Mouse (Mus musculus): ENCODE data around the gene Zfp791.

DNA sequence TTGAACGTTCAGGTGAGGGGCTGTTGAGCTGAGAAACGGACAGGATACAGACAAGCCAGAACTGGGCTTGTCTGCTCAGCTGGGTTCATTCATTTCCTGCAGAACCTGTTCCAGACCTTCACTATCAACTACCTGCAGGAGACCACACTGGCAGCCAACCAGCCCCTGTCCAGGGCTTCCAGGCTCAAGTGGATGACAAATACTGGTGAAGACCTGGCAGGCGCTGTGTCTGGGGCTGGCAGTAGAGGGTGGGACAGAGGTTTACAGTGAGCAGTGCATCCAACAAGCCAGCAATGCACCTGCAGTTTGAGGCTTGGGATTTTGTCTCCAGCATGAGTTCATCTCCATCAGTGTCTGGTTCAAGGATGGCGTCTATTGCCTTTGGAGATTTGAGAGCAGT lies 26.0 kb downstream of the Zfp791 start:
- TF ChIP-seq CTCF (IDR thresholded peaks at IDR 0.05; ENCODE audit: extremely low read depth, insufficient read depth, low read length): no peak
- TF ChIP-seq POLR2A (IDR thresholded peaks at IDR 0.05; ENCODE audit: extremely low read depth, insufficient read depth, low read length): no peak

Measured in cortical plate, adult 2 months (tissue).